Mouse (Mus musculus): Measurements from ENCODE around the gene Arf4. TPM values are rescaled to one million over a fixed set of nuclear protein-coding genes. Genes with fewer than 3 reads are reported as not detected.
"Not testable (repeated sequence)": the region's sequence is repeated elsewhere in the genome, so short reads cannot be mapped to it uniquely, and the experiment has no call there.

The Arf4 gene
- total RNA-seq, 2 experiments from 2014 or later = 74.7 to 77.3 TPM

DNA sequence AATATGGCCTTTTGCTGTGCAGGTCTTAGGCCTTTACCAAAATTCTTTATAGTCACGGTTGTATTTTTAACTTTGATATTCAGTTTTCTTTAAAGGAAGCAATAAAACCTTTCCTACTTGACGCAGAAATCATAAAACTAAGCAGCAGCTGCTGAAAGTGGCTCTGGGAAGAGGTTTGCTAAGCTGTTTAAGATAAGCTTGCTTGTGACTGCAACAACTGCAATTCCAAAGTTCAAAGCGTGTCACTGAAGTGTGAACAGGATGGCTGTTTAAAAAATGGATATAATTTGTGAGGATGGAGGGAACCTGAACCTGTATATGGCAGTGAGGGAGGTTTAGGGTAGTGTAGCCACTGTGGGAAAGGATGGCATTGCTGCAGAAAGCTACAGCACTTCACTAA, 24.1 kb downstream of the Arf4 start:
- DNase-seq = no peak

- no peak for DNase-seq
These were observed 24.6 kb downstream of the Arf4 start for GRCm38 (mm10) chr14:26662488-26662887.

DNA sequence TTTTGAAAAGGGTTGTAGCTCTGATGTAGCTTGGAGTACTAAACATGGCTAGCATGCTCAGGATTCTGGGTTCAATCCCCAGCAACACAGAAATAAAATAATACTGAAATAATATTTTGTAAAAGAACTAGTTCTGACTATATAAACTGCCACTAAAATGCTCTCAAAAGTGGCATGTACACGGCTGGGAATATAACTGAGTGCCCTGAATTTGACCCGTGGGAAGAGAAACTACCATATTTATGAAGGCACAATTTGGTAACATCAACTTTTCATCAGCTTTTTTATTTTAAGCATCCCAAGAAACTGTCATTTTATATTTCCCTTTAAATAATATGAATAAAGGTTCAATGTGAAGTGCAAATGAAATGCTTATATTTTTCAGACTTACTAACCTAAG, 26.0 kb downstream of the Arf4 start:
- no peak for DNase-seq

GRCm38 (mm10) chr14:26667991-26668370, 30.1 kb downstream of the Arf4 start:
- DNase-seq = no peak

- DNase-seq = peak in 1 of 2 experiments; percentile 22
These were observed 30.8 kb downstream of the Arf4 start for GRCm38 (mm10) chr14:26668371-26669291.

GRCm38 (mm10) chr14:26669292-26670073, 31.6 kb downstream of the Arf4 start, which contains the start of gene Pde12:
Pde12 (minus strand) TSS chr14:26669883.
- DNase-seq = peak; percentile 91 to 94

- no peak for DNase-seq
These were observed 33.1 kb downstream of the Arf4 start for GRCm38 (mm10) chr14:26670964-26671363.

DNA sequence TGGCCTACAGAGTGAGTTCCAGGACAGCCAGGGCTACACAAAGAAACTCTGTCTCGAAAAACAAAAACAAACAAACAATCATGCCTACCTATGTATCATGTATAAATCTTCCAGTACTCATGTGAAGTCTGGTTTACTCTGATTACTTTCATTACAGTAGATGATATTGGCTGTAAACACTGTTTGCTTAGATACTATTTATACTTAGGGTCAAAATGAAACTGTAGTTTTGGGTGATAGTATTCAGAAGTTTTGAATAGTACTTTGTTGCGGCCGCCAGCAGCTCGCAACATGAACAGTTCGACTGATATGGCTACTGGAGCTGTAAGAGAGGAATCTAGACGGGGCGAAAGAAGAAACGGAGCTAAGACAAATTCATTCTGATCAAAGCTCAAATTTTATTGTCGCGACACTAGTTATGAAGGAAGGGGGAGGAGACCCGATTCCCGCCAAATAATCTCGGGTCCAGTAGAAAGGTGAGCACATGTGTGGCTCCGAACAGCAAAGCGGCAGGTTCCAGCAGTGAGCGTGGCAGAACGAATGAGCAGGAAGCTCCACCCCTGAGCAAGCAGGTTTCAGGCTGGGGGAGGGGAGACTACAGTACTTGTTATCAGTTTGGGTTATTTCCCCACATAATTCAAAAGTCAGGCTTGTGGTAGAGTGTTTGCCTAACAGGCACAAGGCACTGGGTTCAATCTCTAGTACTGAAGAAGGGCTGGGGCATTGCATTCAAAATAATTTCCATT, 34.2 kb downstream of the Arf4 start:
- DNase-seq = not testable (repeated sequence)

DNA sequence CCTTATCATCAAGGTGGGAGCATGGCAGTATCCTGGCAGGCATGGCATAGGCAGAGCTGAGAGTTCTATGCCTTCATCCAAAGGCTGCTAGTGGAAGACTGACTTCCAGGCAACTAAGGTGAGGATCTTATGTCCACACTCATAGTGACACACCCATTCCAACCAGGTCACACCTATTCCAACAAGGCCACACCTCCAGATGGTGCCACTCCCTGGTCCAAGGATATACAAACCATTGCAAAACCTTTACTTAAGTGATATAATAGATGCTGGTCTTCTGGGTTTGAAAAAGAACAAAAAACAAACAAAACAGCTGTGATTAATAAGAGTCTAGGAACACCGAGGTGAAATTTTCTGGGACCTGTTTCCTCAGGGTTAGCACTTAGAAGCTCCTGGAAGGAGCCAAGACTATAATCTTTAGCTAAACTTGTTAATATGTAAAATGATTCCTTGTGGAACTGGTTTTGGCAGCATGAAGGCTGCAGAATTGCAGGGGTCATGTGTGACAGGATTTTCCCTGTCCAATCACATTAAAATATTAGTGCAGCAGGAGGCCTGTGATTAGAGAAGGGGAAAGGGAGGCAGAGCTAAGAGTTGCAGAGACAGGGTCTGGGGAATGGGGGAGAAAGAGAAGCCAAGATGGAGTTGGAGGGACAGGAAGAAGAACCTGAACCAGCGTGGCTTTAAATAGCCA, 36.7 kb downstream of the Arf4 start:
- DNase-seq = not testable (repeated sequence)

DNA sequence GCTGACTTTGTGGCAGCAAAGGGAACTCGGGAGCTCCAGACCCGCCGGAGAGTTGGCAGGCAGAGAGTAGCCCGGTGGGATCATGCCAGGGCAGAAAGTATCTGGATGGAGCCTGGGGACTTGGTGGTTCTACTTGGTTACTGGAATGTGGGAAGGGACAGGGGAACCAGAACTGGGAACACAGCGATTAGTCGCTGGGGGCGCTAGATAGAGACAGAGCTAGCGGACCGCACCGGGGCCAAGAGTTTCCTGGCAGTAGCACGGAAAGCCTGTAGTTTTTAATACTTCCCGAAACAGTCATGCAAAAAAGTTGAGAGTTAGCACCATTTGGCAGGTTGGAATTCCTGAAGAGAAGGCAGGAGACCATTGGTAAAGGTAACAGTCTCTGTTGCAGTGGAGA, 37.5 kb downstream of the Arf4 start:
- peak; percentile 36 to 41 for DNase-seq

DNA sequence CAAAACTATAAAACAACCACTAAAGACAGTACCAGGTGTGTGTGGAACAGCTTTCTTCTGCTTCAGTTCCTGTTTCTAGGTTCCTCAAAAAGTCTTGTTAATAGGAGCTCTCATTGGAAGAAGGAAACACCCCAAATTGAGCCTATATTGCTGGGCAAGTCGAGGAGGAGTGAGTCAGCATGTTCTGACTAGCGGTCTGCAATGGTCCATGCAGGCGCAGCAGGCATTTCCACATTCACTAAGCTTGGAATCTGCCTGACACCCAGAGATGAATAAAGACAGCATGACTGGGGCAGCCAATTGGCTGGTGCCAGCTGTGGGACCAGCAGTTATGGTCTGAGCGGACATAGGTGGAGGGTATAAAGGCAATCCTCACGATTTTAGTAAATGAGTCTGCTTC, 37.9 kb downstream of the Arf4 start:
- peak in 1 of 2 experiments; percentile 7 for DNase-seq

DNA sequence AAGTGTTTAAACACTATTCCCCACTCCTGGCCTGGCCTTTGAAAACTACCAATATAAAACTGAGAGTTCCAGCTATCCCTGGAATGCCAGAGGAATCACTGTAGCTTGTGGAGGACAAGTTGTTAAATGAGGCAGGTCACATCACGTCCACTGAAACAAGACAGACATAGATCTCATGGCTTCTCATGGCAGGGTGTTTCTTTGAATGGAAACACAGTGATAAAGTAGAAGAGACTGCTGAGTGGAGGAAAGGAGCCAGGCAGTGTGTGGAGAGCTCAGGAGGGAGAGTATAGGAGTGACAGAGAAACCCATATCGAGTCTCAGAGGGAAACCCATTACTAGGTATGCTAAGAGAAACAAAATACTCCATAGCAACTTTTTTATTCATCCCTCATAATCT, 52.9 kb downstream of the Arf4 start:
- peak in 1 of 2 experiments; percentile 1 for DNase-seq

- no peak for DNase-seq
These were observed 53.5 kb downstream of the Arf4 start for GRCm38 (mm10) chr14:26691363-26691762.

GRCm38 (mm10) chr14:26692974-26693373, 55.1 kb downstream of the Arf4 start, which contains the start of gene Dnah12:
Dnah12 (plus strand) TSS chr14:26693274.
- DNase-seq = no peak

- no peak for DNase-seq
These were observed 60.0 kb downstream of the Arf4 start for GRCm38 (mm10) chr14:26697912-26698311.

- not testable (repeated sequence) for DNase-seq
These were observed 67.4 kb downstream of the Arf4 start for GRCm38 (mm10) chr14:26705246-26705645.

Small RNA genes within 50 kb of the gene (microRNA-seq; reads per million reads assigned to microRNA genes)
- 1.1 to 1.6 reads per million in 2 experiments for gene Mir7672

Other genes with a start within 250 kb of the Arf4 start
- gene Slmap, start 103.1 kb upstream of the Arf4 start, total RNA-seq (2021) = 100 to 1,000 TPM; 233 to 263 TPM
- 10 to 100 TPM; 12.4 to 12.9 TPM for gene Dennd6a, start 64.2 kb upstream of the Arf4 start, total RNA-seq (2021)
- gene Pde12, start 31.8 kb downstream of the Arf4 start, total RNA-seq (2021) = 1 to 10 TPM; 5.3 to 5.5 TPM
- gene Dnah12, start 55.2 kb downstream of the Arf4 start, total RNA-seq (2021) = under 1 TPM; 0.15 to 0.31 TPM

All from heart, adult 18-20 months (tissue).